Mouse (Mus musculus) spleen, postnatal 36 days (tissue): Measurements from ENCODE around the gene Scgn.

Experiments used
- DNase-seq, 2 experiments: peaks; one replicate each; pipeline ENCODE4 v3.0.0; 2022; ENCODE audit warnings: low spot score in 2 of 2, mixed read lengths in 1 of 2

Gene Scgn

GRCm38 (mm10) chr13:23990928-23991327 lies at the start of gene Scgn:
Gene Scgn (minus strand): TSS chr13:23991214.
- peak; percentile 6 to 12 for DNase-seq

GRCm38 (mm10) chr13:24040221-24040620 lies 49.2 kb upstream of the Scgn start:
- DNase-seq: no peak

- DNase-seq: no peak
These were observed 46.5 kb upstream of the Scgn start for GRCm38 (mm10) chr13:24037502-24037901.

GRCm38 (mm10) chr13:24036150-24036549 lies 45.1 kb upstream of the Scgn start:
- no peak for DNase-seq

GRCm38 (mm10) chr13:24027191-24028170 lies 36.5 kb upstream of the Scgn start:
- no peak for DNase-seq

- DNase-seq: no peak
These were observed 27.5 kb upstream of the Scgn start for GRCm38 (mm10) chr13:24018515-24018914.

GRCm38 (mm10) chr13:24005528-24005927 lies 14.5 kb upstream of the Scgn start:
- no peak for DNase-seq

- no peak for DNase-seq
These were observed 10.8 kb upstream of the Scgn start for GRCm38 (mm10) chr13:24001797-24002196.

- no peak for DNase-seq
These were observed 10.1 kb upstream of the Scgn start for GRCm38 (mm10) chr13:24001081-24001480.

GRCm38 (mm10) chr13:23998826-23999225 lies 7.8 kb upstream of the Scgn start:
- DNase-seq: no peak

- no peak for DNase-seq
These were observed 3.7 kb upstream of the Scgn start for GRCm38 (mm10) chr13:23994756-23995155.

- DNase-seq: no peak
These were observed 3.0 kb upstream of the Scgn start for GRCm38 (mm10) chr13:23994024-23994423.

- DNase-seq: no peak
These were observed 563 bp downstream of the Scgn start for GRCm38 (mm10) chr13:23990451-23990850.

GRCm38 (mm10) chr13:23985130-23985529 lies 5.9 kb downstream of the Scgn start:
- DNase-seq: no peak

- no peak for DNase-seq
These were observed 18.7 kb downstream of the Scgn start for GRCm38 (mm10) chr13:23972271-23972670.

GRCm38 (mm10) chr13:23971870-23972269 lies 19.1 kb downstream of the Scgn start:
- no peak for DNase-seq

- DNase-seq: no peak
These were observed 26.1 kb downstream of the Scgn start for GRCm38 (mm10) chr13:23964909-23965308.

- DNase-seq: no peak
These were observed 31.2 kb downstream of the Scgn start for GRCm38 (mm10) chr13:23959776-23960175.

- peak; percentile 16 to 18 for DNase-seq
These were observed 40.1 kb downstream of the Scgn start for GRCm38 (mm10) chr13:23950928-23951327.

GRCm38 (mm10) chr13:23949484-23950246 lies 41.3 kb downstream of the Scgn start:
- DNase-seq: no peak

- no peak for DNase-seq
These were observed 44.8 kb downstream of the Scgn start for GRCm38 (mm10) chr13:23946254-23946653.

- no peak for DNase-seq
These were observed 48.2 kb downstream of the Scgn start for GRCm38 (mm10) chr13:23942861-23943260.

GRCm38 (mm10) chr13:23940291-23940690 lies 50.7 kb downstream of the Scgn start:
- no peak for DNase-seq
